Mouse (Mus musculus): ENCODE measurements around the gene Egr4.
A peak's percentile ranks its signal among the peaks of the same experiment; 100 is the strongest.

Gene Egr4

GRCm38 (mm10) chr6:85496976-85497375 is 16.4 kb downstream of the Egr4 start:
- DNase-seq (ENCODE audit: low spot score): no peak

DNA sequence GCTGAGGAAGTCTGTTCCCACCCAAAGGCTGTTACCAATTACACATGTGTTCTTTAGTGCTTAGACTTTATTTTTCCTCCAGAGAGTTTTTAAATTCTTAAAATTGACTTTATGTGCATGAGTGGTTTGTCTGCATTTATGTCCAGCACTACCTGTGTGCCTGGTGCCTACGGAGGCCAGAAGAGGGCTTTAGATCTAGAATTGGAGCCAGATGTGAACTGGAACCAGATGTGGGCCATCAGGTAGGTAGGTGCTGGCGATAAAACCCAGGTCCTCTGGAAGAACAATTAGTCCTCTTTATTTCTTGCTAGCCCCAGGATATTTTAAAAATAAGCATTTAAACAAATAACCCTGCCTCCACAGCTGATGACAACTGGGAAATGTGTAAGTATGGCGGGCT is 21.8 kb downstream of the Egr4 start:
- no peak for DNase-seq (ENCODE audit: low spot score)

- no peak for DNase-seq (ENCODE audit: low spot score)
Measured at GRCm38 (mm10) chr6:85490252-85490651, 23.1 kb downstream of the Egr4 start.

- no peak for DNase-seq (ENCODE audit: low spot score)
Measured at GRCm38 (mm10) chr6:85489717-85490116, 23.7 kb downstream of the Egr4 start.

DNA sequence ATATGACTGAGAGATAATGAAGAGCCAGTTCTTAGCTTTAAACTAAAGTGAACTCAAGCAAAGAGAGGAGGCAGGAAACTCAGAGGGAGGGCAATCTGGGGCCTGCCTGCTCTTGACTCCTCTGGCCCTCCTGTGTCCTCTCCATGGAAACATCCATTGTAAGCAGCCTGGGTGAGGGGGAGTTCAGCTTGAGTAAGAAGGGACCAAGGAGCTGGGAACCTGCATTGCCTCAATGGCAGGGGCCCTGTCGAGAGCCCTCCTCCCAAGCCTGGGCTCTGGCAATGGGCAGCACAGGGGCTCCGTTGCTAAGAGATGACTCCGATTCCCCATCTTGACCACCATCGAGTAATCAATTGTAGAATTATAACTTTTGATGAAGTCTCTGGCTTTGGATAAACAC is 24.9 kb downstream of the Egr4 start:
- no peak for DNase-seq (ENCODE audit: low spot score)

DNA sequence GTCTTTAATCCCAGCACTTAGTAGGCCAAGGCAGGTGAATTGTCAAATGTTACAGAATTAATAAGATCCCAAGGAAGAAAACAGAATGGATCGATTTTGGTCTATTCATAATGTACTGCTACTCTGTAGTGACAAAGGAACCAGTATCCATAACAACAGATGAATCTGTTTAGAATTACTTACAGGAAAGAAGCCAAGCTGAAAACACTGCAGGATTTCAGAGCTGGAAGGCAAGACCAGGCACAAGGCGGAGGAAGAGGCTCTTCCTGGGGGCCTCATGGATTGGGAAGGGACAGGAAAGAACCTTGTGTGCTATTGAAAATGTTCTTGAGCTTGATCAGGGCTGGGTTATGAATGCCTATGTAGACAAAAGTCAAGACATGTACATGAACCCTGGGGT is 27.7 kb downstream of the Egr4 start:
- no peak for DNase-seq (ENCODE audit: low spot score)

GRCm38 (mm10) chr6:85483843-85484721 is 29.3 kb downstream of the Egr4 start:
- no peak for DNase-seq (ENCODE audit: low spot score)

DNA sequence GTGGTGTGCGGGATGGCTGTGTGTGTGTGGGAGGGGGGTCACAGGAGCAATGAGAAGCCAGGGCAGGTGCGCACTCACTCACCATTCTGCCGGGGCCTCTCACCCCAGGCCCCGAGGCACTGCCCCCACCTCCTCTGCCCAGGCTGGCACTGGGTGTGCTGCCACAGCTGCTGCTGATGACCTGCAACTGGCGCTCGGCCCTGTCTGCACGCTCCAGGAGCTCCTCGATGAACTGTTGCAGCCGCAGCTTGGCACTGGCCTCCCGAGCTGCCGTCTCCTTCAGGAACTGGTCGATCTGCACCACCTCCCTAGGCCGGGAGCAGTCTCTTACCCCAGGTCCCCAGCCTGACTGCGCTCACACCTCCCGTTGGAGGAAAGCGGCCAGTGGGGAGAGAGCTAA is 32.7 kb downstream of the Egr4 start:
- no peak for DNase-seq (ENCODE audit: low spot score)

DNA sequence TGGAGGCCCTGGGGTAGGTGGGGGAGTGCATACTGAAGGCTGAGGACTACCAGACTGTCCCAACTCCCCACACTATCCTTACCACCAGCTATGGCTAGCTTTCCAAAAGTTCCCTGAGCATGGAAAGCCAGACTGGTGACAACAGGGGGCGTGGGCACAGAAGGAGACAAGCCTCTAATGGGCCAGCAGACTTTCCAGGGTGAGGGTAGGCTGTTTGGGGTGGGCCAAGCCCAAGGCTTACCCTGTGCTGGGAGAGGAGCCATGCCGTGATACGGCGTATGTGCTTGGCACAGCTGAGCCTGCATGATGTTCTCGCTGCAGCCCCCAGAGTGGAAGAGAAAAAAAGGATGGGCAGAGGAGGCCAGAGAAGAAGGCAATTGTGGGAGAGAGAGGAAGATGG is 33.4 kb downstream of the Egr4 start:
- DNase-seq (ENCODE audit: low spot score): no peak

- no peak for DNase-seq (ENCODE audit: low spot score)
Measured at GRCm38 (mm10) chr6:85478416-85478815, 35.0 kb downstream of the Egr4 start.

- peak; percentile 17 for DNase-seq (ENCODE audit: low spot score)
Measured at GRCm38 (mm10) chr6:85477366-85477917, 35.9 kb downstream of the Egr4 start.

DNA sequence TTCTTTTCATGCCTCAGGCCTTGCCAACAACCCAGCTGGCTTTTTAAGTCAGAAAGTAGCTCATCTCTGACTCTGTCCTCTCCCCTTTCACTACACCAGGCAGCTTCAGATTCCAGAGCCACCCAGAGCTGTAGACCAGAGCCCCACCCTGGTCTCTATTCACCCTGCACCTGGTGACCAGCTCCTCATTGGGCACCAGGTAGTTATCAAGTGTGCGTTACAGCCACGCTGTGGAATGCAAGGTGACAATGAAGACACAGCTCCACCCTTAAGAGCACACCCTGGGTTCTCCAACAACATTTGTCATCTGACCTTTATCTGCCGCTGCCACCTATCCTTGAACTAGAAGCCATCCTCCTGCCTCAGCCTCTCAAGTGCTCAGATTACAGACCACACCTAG is 37.8 kb downstream of the Egr4 start:
- DNase-seq (ENCODE audit: low spot score): no peak

- DNase-seq (ENCODE audit: low spot score): no peak
Measured at GRCm38 (mm10) chr6:85472542-85472941, 40.8 kb downstream of the Egr4 start.

DNA sequence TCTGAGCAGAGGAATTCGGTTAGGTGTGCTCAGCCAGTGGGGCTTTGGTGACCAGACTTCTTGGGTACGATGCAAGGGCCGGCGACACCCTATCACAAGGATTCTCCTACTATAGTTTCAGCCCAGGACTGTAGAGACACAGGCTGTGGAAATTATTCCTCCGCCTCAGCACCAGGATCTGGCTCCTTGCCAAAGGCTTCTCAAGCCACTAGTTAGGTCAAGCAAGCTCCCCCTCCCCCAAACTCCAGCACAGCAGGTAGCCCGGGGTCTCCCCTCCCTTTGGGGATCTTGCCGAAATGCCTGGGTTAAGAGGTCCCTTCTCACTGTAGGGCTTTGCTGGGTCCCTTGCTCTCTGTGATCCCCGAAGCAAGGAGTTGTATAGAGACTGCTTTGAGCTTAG is 41.4 kb downstream of the Egr4 start:
- peak; percentile 24 for DNase-seq (ENCODE audit: low spot score)

DNA sequence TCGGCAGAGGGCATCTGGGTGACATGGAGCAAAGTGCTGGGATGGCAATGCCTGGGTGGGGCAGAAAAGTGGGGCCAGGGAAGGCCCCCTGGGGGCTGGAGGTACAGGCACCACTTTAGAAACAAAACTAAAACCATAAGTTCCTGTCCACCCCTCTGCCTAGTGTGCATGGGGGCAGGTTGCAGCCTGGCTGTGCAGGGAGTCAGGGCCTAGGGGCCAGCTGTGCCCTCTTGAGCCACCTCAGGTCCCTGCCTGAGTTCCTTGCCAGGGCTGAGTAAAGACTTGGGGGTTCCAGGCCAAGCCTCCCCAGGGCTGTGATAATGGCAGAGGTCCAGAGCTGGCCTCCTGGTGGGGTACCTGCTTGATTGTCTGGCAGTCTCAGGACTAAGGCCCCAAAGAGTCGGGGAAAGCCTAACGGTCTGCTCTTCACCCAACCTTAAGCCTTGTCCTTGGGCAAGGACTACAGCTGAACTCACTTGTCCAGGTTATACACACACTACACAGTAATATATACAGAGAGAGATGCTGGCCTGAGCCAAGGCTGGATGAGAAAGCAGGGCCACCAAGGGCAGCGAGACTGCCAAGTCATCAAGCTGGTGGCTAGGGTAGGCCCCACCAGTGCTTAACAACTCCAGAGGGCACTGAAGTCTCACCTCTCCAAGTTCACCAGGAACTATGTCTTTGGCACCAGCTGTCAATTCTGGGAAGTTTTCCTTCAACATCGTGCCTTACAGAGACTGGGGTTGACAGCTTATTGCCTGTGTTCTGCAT is 43.5 kb downstream of the Egr4 start:
- no peak for DNase-seq (ENCODE audit: low spot score)

DNA sequence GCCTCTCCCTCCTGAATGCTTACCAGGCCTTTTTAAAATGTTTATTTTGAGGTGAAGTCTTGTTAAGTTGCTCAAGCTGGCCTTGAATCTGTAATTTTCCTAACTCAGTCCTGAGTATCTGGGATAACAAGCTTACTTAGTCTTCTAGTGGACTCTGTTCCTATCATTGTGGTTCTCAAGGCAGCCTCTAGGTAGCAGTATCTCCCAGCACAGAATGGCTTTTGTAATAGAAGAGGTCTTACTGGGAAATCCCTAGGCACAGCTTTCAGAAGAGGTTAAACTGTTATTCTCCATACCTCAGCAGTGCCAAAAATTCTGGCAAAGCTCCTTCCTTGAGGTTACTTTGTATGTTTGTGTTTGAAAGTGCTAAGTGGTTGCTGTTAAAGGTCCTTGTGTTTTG is 48.0 kb downstream of the Egr4 start:
- DNase-seq (ENCODE audit: low spot score): peak; percentile 49

Measured in MN1 (cell line).